Mouse (Mus musculus) monocyte, adult 2 months (primary cell): Measurements from ENCODE around the gene Chrna1.

Experiments used
- DNase-seq, 2 experiments: peaks; one replicate each; pipeline ENCODE4 v3.0.0; 2022; ENCODE audit warnings: low spot score in 2 of 2, low read depth in 1 of 2

Gene Chrna1

GRCm38 (mm10) chr2:73580166-73580565, at the start of gene Chrna1:
TSS of gene Chrna1 (minus strand) at chr2:73580338.
- DNase-seq = no peak

GRCm38 (mm10) chr2:73618486-73619052, 38.4 kb upstream of the Chrna1 start:
- no peak for DNase-seq

GRCm38 (mm10) chr2:73616434-73617057, 36.4 kb upstream of the Chrna1 start:
- no peak for DNase-seq

- DNase-seq = no peak
Observed at GRCm38 (mm10) chr2:73615456-73615855, 35.3 kb upstream of the Chrna1 start.

GRCm38 (mm10) chr2:73614303-73614702, 34.2 kb upstream of the Chrna1 start:
- no peak for DNase-seq

- DNase-seq = no peak
Observed at GRCm38 (mm10) chr2:73612941-73613340, 32.8 kb upstream of the Chrna1 start.

- no peak for DNase-seq
Observed at GRCm38 (mm10) chr2:73612367-73612914, 32.3 kb upstream of the Chrna1 start.

GRCm38 (mm10) chr2:73611798-73612197, 31.7 kb upstream of the Chrna1 start:
- no peak for DNase-seq

- no peak for DNase-seq
Observed at GRCm38 (mm10) chr2:73609724-73610210, 29.6 kb upstream of the Chrna1 start.

- DNase-seq = no peak
Observed at GRCm38 (mm10) chr2:73609067-73609723, 29.1 kb upstream of the Chrna1 start.

- DNase-seq = no peak
Observed at GRCm38 (mm10) chr2:73608391-73608790, 28.3 kb upstream of the Chrna1 start.

GRCm38 (mm10) chr2:73607609-73608008, 27.5 kb upstream of the Chrna1 start:
- DNase-seq = no peak

GRCm38 (mm10) chr2:73607146-73607545, 27.0 kb upstream of the Chrna1 start:
- no peak for DNase-seq

GRCm38 (mm10) chr2:73606616-73607015, 26.5 kb upstream of the Chrna1 start:
- no peak for DNase-seq

- DNase-seq = no peak
Observed at GRCm38 (mm10) chr2:73605077-73605476, 24.9 kb upstream of the Chrna1 start.

- DNase-seq = no peak
Observed at GRCm38 (mm10) chr2:73604579-73604978, 24.4 kb upstream of the Chrna1 start.

GRCm38 (mm10) chr2:73600650-73601049, 20.5 kb upstream of the Chrna1 start:
- DNase-seq = no peak

- DNase-seq = no peak
Observed at GRCm38 (mm10) chr2:73597772-73598171, 17.6 kb upstream of the Chrna1 start.

- DNase-seq = no peak
Observed at GRCm38 (mm10) chr2:73596786-73597185, 16.6 kb upstream of the Chrna1 start.

- DNase-seq = no peak
Observed at GRCm38 (mm10) chr2:73596326-73596725, 16.2 kb upstream of the Chrna1 start.

GRCm38 (mm10) chr2:73593101-73593439, 12.9 kb upstream of the Chrna1 start:
- DNase-seq = no peak
